Mouse (Mus musculus): Measurements from ENCODE around the gene Wfdc12. TPM values are rescaled to one million over a fixed set of nuclear protein-coding genes. Genes with fewer than 3 reads are reported as not detected.
"Not testable (repeated sequence)": the region's sequence is repeated elsewhere in the genome, so short reads cannot be mapped to it uniquely, and the experiment has no call there.

The Wfdc12 gene
- polyA plus RNA-seq, 1 experiment from 2014 or later = not detected

DNA sequence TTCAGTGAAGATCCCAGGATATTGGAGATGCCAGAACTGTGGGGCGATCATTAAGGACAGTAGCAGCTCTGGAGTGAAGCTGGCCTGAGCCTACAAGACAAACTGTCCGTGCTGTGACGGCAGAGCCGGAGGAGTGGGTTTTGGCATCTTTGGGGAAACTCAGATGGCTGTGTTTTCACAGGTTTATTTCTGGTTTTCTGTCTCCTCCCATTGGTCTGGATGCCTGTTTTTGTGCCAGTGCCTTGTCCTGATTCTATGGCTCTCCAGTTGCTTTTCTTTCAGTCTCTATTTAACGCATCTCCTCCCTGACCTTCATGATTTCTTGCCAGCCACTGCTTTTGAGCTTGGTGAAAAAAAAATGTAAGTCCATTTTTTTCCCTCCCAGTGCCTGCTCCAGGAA, 22.3 kb upstream of the Wfdc12 start:
- Histone ChIP-seq H3K36me3 (ENCODE audit: insufficient read depth, low read length) (no peaks in the 10 kb centered on the region), H3K27ac (no peak overlapping the region), H3K4me2 (ENCODE audit: low read length) (no peak overlapping the region), H3K4me3 (replicated peaks; ENCODE audit: low read depth, low read length) (no peak overlapping the region), H3K9ac (ENCODE audit: low read depth, low read length) (no peak overlapping the region), H3K27me3 (ENCODE audit: insufficient read depth, low read length) (no peaks in the 10 kb centered on the region), H3K9me3 (replicated peaks; ENCODE audit: low read length) (no peaks in the 10 kb centered on the region), H3K4me1 (replicated peaks; ENCODE audit: insufficient read depth, low read length) (no peaks in the 10 kb centered on the region)
- ATAC-seq (replicated peaks; ENCODE audit: low FRiP score, low read depth) = no peak
- no peak for TF ChIP-seq CTCF (IDR thresholded peaks at IDR 0.05; ENCODE audit: low read depth)
- 72% methylated on average over 5 of the region's 5 CpGs for WGBS
- no peak for DNase-seq (ENCODE audit: low spot score)

DNA sequence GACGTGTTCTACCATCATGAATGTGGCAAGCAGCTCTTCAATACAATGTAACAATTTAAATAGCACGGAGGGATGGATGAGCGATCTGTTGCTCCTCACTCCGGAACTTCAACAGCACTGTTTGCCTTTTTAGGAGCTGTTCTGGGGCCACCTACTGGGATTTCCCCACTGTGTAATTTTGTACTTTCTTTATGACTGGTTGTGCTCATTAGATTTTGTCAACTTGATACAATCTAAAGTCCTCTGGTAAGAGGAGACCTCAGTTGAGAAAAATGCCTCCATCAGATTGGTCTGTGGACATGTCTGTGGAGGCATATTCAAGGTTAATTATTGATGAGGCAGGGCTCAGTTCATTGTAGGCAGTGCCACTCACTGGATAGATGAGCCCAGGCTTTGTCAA, 20.5 kb upstream of the Wfdc12 start:
- Histone ChIP-seq H3K4me2 (ENCODE audit: low read length) (no peak overlapping the region), H3K36me3 (ENCODE audit: insufficient read depth, low read length) (no peaks in the 10 kb centered on the region), H3K9me3 (replicated peaks; ENCODE audit: low read length) (no peaks in the 10 kb centered on the region), H3K27ac (no peak overlapping the region), H3K4me3 (replicated peaks; ENCODE audit: low read depth, low read length) (no peak overlapping the region), H3K4me1 (replicated peaks; ENCODE audit: insufficient read depth, low read length) (no peaks in the 10 kb centered on the region), H3K27me3 (ENCODE audit: insufficient read depth, low read length) (no peaks in the 10 kb centered on the region), H3K9ac (ENCODE audit: low read depth, low read length) (no peak overlapping the region)
- no peak for DNase-seq (ENCODE audit: low spot score)
- ATAC-seq (replicated peaks; ENCODE audit: low FRiP score, low read depth) = no peak
- TF ChIP-seq CTCF (IDR thresholded peaks at IDR 0.05; ENCODE audit: low read depth) = no peak
- 89% methylated on average over 4 of the region's 4 CpGs for WGBS

DNA sequence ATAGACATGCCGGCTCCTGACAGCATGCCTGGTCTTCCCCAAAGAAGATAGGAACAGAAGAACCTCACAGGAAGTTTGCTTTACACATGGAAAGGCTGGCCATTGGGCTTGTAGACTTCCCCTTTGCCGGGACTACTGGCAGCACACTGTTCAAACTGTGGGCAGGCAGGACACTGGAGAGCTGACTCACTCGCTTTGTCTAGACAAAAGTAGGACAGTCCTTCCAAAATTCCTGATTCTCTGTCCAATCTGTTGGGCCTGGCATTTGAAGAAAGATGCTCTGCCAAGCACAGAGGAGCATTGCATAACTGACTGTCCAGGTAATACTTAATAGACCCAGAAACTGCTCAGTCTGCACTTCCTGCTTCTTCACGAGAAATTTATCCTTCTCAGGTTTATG, 16.3 kb upstream of the Wfdc12 start:
- no peaks in the 10 kb centered on the region for H3K27me3 ChIP-seq (ENCODE audit: insufficient read depth, low read length)
- ATAC-seq (replicated peaks; ENCODE audit: low FRiP score, low read depth) (no peak), DNase-seq (ENCODE audit: low spot score) (no peak)
- no peaks in the 10 kb centered on the region for H3K9me3 ChIP-seq (replicated peaks; ENCODE audit: low read length)
- no peak for TF ChIP-seq CTCF (IDR thresholded peaks at IDR 0.05; ENCODE audit: low read depth)
- no peaks in the 10 kb centered on the region for H3K36me3 ChIP-seq (ENCODE audit: insufficient read depth, low read length)
- H3K9ac ChIP-seq (ENCODE audit: low read depth, low read length) = no peak overlapping the region
- H3K4me3 ChIP-seq (replicated peaks; ENCODE audit: low read depth, low read length) = no peak overlapping the region
- no peak overlapping the region for H3K4me2 ChIP-seq (ENCODE audit: low read length)
- H3K27ac ChIP-seq = no peak overlapping the region
- no peaks in the 10 kb centered on the region for H3K4me1 ChIP-seq (replicated peaks; ENCODE audit: insufficient read depth, low read length)
- WGBS = 63% methylated on average over 4 of the region's 4 CpGs

DNA sequence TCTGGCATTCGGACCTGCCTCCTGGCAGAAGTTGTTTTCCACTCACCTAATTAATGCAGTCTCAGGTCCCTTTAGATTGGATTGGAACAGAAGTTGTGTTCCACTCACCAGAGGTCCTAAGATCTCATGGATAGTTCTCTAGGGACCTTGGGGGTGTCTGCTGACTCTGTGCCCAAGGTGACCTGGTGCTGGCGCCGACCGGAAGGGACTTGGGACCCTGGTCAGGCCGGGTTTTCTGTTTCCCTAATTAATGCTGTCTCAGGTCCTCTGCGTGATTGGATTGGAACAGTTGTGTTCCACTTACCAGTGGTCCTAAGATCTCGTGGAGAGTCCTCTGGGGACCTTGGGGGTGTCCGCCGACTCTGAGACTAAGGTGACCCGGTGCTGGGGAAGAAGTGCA, 15.6 kb upstream of the Wfdc12 start:
- not testable (repeated sequence) for H3K4me2 ChIP-seq (ENCODE audit: low read length); DNase-seq (ENCODE audit: low spot score); ATAC-seq (replicated peaks; ENCODE audit: low FRiP score, low read depth); H3K9me3 ChIP-seq (replicated peaks; ENCODE audit: low read length); H3K4me3 ChIP-seq (replicated peaks; ENCODE audit: low read depth, low read length); H3K4me1 ChIP-seq (replicated peaks; ENCODE audit: insufficient read depth, low read length); H3K27me3 ChIP-seq (ENCODE audit: insufficient read depth, low read length); H3K36me3 ChIP-seq (ENCODE audit: insufficient read depth, low read length); H3K9ac ChIP-seq (ENCODE audit: low read depth, low read length); H3K27ac ChIP-seq
- 81% methylated on average over 10 of the region's 10 CpGs for WGBS

DNA sequence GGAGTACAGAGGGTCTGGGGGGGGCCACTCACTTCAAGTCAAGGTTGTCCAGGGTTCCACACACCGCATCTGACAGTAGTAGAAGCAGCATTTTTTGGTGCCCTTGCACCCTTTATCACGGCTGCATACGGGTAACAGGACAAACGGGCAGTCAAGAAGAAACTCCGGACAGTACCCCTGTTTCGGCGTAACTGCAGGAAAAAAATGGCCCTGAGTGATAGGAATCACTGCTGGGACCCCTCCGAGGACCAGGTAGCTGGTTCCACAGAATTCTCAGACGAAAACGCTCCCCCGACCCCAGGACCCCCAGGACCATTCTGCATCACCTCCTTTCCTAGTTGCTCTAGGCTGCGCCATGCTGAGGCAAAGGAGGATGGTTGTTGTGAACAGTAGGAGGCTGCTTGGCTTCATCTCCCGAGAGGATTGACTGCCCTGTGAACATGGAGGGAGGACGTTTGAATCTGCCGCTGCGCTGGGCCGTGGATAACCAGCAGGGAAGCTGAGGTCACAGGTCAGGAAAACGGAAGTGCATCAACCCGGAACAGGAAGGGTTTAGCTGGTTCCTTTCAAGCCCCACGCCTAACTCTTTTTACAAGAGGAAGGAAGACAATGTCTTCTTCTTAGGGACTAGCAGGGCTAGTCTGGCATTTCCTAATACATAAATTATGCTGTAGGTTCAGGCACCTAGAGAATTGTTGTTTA, 9.4 kb upstream of the Wfdc12 start, which contains the start of gene Wfdc15a:
Gene Wfdc15a (minus strand): TSS at position 505 of the 702 bp plus-strand sequence.
- Histone ChIP-seq H3K4me2 (ENCODE audit: low read length) (no peak within 1 kb of the TSS), H3K4me3 (replicated peaks; ENCODE audit: low read depth, low read length) (no peak within 1 kb of the TSS), H3K4me1 (replicated peaks; ENCODE audit: insufficient read depth, low read length) (no peaks in the 10 kb centered on the region), H3K9ac (ENCODE audit: low read depth, low read length) (no peak within 1 kb of the TSS), H3K27me3 (ENCODE audit: insufficient read depth, low read length) (no peaks in the 10 kb centered on the region), H3K9me3 (replicated peaks; ENCODE audit: low read length) (no peaks in the 10 kb centered on the region), H3K36me3 (ENCODE audit: insufficient read depth, low read length) (no peaks in the 10 kb centered on the region), H3K27ac (no peak within 1 kb of the TSS)
- WGBS = 70% methylated on average over 20 of the region's 20 CpGs
- no peak for TF ChIP-seq CTCF (IDR thresholded peaks at IDR 0.05; ENCODE audit: low read depth)
- DNase-seq (ENCODE audit: low spot score) = no peak
- ATAC-seq (replicated peaks; ENCODE audit: low FRiP score, low read depth) = no peak

DNA sequence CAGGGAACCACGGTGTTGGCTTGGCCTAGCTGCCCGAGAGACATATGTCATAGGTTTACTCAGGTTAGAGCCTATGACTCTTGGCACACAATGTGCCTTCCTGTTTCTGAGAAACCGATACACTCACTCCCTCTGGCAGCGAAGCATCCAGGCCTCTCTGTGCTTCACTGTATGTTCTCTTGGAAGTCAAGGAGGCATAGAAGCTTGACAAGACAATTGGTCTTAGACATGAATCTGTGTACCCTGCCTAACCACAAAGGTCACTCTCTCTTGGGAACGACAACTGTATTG, 6.2 kb upstream of the Wfdc12 start:
- ATAC-seq (replicated peaks; ENCODE audit: low FRiP score, low read depth) = no peak
- 69% methylated on average over 5 of the region's 5 CpGs for WGBS

More for the DNA sequence above, 6.2 kb upstream of the Wfdc12 start:
- no peaks in the 10 kb centered on the region for H3K27me3 ChIP-seq (ENCODE audit: insufficient read depth, low read length)
- TF ChIP-seq CTCF (IDR thresholded peaks at IDR 0.05; ENCODE audit: low read depth) = no peak
- no peaks in the 10 kb centered on the region for H3K4me1 ChIP-seq (replicated peaks; ENCODE audit: insufficient read depth, low read length)
- H3K36me3 ChIP-seq (ENCODE audit: insufficient read depth, low read length) = no peaks in the 10 kb centered on the region
- DNase-seq (ENCODE audit: low spot score) = no peak
- no peak overlapping the region for H3K4me2 ChIP-seq (ENCODE audit: low read length)
- no peak overlapping the region for H3K27ac ChIP-seq
- no peaks in the 10 kb centered on the region for H3K9me3 ChIP-seq (replicated peaks; ENCODE audit: low read length)
- H3K4me3 ChIP-seq (replicated peaks; ENCODE audit: low read depth, low read length) = no peak overlapping the region
- no peak overlapping the region for H3K9ac ChIP-seq (ENCODE audit: low read depth, low read length)

Data from kidney, postnatal 0 days (tissue).